Mouse (Mus musculus) myocyte (in vitro differentiated cells): ENCODE measurements around the gene Epc2. TPM values are rescaled to one million over a fixed set of nuclear protein-coding genes. Genes with fewer than 3 reads are reported as not detected.

Source experiments
- H3K27me3 ChIP-seq: one replicate; pipeline ENCODE4 v1.6.1; 2011; ENCODE audit not compliant: control insufficient read depth, insufficient read depth, insufficient read length
- H3K36me3 ChIP-seq: one replicate; pipeline ENCODE4 v1.6.1; 2011; ENCODE audit not compliant: control insufficient read depth, insufficient read depth
- H3K4me2 ChIP-seq: one replicate; pipeline ENCODE4 v1.6.1; 2011; ENCODE audit warnings: low read depth, control low read depth
- H3K4me3 ChIP-seq: one replicate; pipeline ENCODE4 v1.5.1; 2011; ENCODE audit warnings: mild to moderate bottlenecking, control low read depth, moderate library complexity
- H3K79me2 ChIP-seq: one replicate; pipeline ENCODE4 v1.6.1; 2011; ENCODE audit not compliant: control insufficient read depth, insufficient read depth
- H3ac ChIP-seq: one replicate; pipeline ENCODE4 v1.6.1; 2011; ENCODE audit not compliant: control insufficient read depth, insufficient read length
- CEBPB ChIP-seq: IDR thresholded peaks from 2 replicates; pipeline ENCODE4 v1.6.1; 2011; ENCODE audit warnings: mild to moderate bottlenecking, moderate library complexity; ENCODE audit not compliant: poor library complexity, insufficient read depth, severe bottlenecking
- E2F4 ChIP-seq: IDR thresholded peaks from one replicate; pipeline ENCODE4 v1.6.1; 2011; ENCODE audit warnings: mild to moderate bottlenecking, control low read depth, moderate library complexity; ENCODE audit not compliant: insufficient read depth
- MAX ChIP-seq: IDR thresholded peaks from one replicate; pipeline ENCODE4 v1.6.1; 2011; ENCODE audit warnings: low read depth, mild to moderate bottlenecking, control low read depth
- MYOD1 ChIP-seq, 3 experiments: IDR thresholded peaks; one replicate each; pipeline ENCODE4 v1.6.1; 2011; ENCODE audit warnings: control low read depth in 2 of 3, low read depth in 2 of 3, mild to moderate bottlenecking in 2 of 3, moderate library complexity in 1 of 3; ENCODE audit not compliant: insufficient read length in 2 of 3, control insufficient read depth in 1 of 3
- MYOG ChIP-seq, 3 experiments: IDR thresholded peaks; one replicate each; pipeline ENCODE4 v1.6.1; 2011; ENCODE audit warnings: control low read depth in 2 of 3, low read depth in 2 of 3, mild to moderate bottlenecking in 2 of 3; ENCODE audit not compliant: insufficient read length in 2 of 3, control insufficient read depth in 1 of 3, insufficient read depth in 1 of 3
- POLR2A ChIP-seq: IDR thresholded peaks from one replicate; pipeline ENCODE4 v1.6.1; 2011; ENCODE audit warnings: low read depth, mild to moderate bottlenecking, control low read depth, moderate library complexity; ENCODE audit not compliant: insufficient read length
- POLR2AphosphoS2 ChIP-seq: IDR thresholded peaks from one replicate; pipeline ENCODE4 v1.6.1; 2011; ENCODE audit warnings: low read depth, control low read depth; ENCODE audit not compliant: insufficient read length
- REST ChIP-seq: IDR thresholded peaks from one replicate; pipeline ENCODE4 v1.6.1; 2011; ENCODE audit warnings: mild to moderate bottlenecking, control low read depth, moderate library complexity; ENCODE audit not compliant: insufficient read depth, insufficient read length
- SRF ChIP-seq: IDR thresholded peaks from one replicate; pipeline ENCODE4 v1.6.1; 2011; ENCODE audit warnings: low read depth; ENCODE audit not compliant: control insufficient read depth, insufficient read length
- TCF12 ChIP-seq: IDR thresholded peaks from one replicate; pipeline ENCODE4 v1.6.1; 2011; ENCODE audit warnings: mild to moderate bottlenecking, control low read depth; ENCODE audit not compliant: poor library complexity, insufficient read depth, severe bottlenecking
- TCF3 ChIP-seq: IDR thresholded peaks from one replicate; pipeline ENCODE4 v1.6.1; 2011; ENCODE audit warnings: low read depth, control low read depth; ENCODE audit not compliant: insufficient read length
- USF1 ChIP-seq: IDR thresholded peaks from one replicate; pipeline ENCODE4 v1.6.1; 2011; ENCODE audit warnings: low read depth, mild to moderate bottlenecking, control low read depth, moderate library complexity
- polyA plus RNA-seq: library from polyadenylated mRNA; unstranded; fragments of >200 nt; fragmentation: generic; extraction: Trizol; gene quantifications from one replicate; pipeline ENCODE4 v1.2.1, GENCODE M21; 2012; ENCODE audit warnings: missing spikeins

Epc2 gene
- polyA plus RNA-seq, 1 experiment, result 4.5 TPM

- H3K36me3 ChIP-seq, result no peaks in the 10 kb centered on the region
- H3K27me3 ChIP-seq, result no peaks in the 10 kb centered on the region
- no peak for TF ChIP-seq POLR2AphosphoS2
- TF ChIP-seq TCF12, result no peak
- TF ChIP-seq TCF3, result no peak
- TF ChIP-seq E2F4, result no peak
- no peak for TF ChIP-seq POLR2A
- TF ChIP-seq MYOG (IDR thresholded peaks at IDR 0.05; ENCODE audit: control insufficient read depth in 1 of 3, insufficient read depth in 1 of 3, insufficient read length in 2 of 3, low read depth in 2 of 3), result peak in 2 of 3 experiments; percentile 23 to 59
- no peak for TF ChIP-seq CEBPB
- TF ChIP-seq MYOD1 (IDR thresholded peaks at IDR 0.05; ENCODE audit: control insufficient read depth in 1 of 3, insufficient read length in 2 of 3, low read depth in 2 of 3), result peak in 2 of 3 experiments; percentile 27 to 76
- TF ChIP-seq USF1, result no peak
- TF ChIP-seq SRF, result no peak
- no peak for TF ChIP-seq MAX
- TF ChIP-seq REST, result no peak
- no peak overlapping the region for H3K4me3 ChIP-seq
- no peaks in the 10 kb centered on the region for H3K79me2 ChIP-seq
- H3K4me2 ChIP-seq, result peak overlapping the region; percentile 42
- no peak overlapping the region for H3ac ChIP-seq
These were observed 120.1 kb downstream of the Epc2 start for GRCm38 (mm10) chr2:49571159-49571920.

DNA sequence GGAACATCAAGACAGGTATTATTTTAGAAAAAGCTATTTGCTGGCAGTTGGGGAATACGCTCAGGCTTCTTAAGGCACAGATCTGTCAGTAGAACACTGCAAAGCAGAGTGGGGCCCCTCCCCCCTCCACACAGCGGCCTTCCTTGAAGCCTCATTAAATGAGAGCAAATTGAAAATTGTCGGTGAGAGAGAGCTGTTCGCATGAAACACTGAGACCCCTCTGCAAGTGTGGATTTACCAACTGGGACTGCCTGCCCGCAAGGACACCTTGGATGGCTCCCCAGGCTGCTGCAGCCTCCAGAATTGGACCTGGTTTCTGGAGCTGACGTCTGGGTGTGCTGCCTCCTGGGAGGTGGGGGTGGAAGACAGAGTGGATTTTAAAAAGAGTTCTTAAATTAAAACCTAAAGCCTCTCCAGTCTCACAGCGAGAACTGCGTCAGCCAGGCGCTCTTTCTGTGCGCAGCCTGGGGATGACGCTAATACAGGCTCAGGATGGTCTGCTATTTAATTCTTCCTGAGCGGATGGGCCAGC is 120.9 kb downstream of the Epc2 start:
- H3K27me3 ChIP-seq, result no peaks in the 10 kb centered on the region
- H3K36me3 ChIP-seq, result no peaks in the 10 kb centered on the region
- no peaks in the 10 kb centered on the region for H3K79me2 ChIP-seq
- no peak overlapping the region for H3K4me2 ChIP-seq
- H3K4me3 ChIP-seq, result no peak overlapping the region
- TF ChIP-seq MYOG (IDR thresholded peaks at IDR 0.05; ENCODE audit: control insufficient read depth in 1 of 3, insufficient read depth in 1 of 3, insufficient read length in 2 of 3, low read depth in 2 of 3), result no peak
- TF ChIP-seq TCF12, result no peak
- TF ChIP-seq POLR2A, result no peak
- TF ChIP-seq POLR2AphosphoS2, result no peak
- no peak for TF ChIP-seq E2F4
- TF ChIP-seq MAX, result no peak
- no peak for TF ChIP-seq CEBPB
- no peak for TF ChIP-seq SRF
- TF ChIP-seq REST, result no peak
- no peak for TF ChIP-seq TCF3
- TF ChIP-seq USF1, result no peak
- TF ChIP-seq MYOD1 (IDR thresholded peaks at IDR 0.05; ENCODE audit: control insufficient read depth in 1 of 3, insufficient read length in 2 of 3, low read depth in 2 of 3), result no peak
- H3ac ChIP-seq, result no peak overlapping the region

GRCm38 (mm10) chr2:49572684-49573083 is 121.4 kb downstream of the Epc2 start:
- TF ChIP-seq POLR2AphosphoS2, result no peak
- TF ChIP-seq TCF12, result no peak
- no peaks in the 10 kb centered on the region for H3K79me2 ChIP-seq
- no peak overlapping the region for H3K4me2 ChIP-seq
- no peaks in the 10 kb centered on the region for H3K36me3 ChIP-seq
- H3ac ChIP-seq, result no peak overlapping the region
- no peak overlapping the region for H3K4me3 ChIP-seq
- H3K27me3 ChIP-seq, result no peaks in the 10 kb centered on the region

DNA sequence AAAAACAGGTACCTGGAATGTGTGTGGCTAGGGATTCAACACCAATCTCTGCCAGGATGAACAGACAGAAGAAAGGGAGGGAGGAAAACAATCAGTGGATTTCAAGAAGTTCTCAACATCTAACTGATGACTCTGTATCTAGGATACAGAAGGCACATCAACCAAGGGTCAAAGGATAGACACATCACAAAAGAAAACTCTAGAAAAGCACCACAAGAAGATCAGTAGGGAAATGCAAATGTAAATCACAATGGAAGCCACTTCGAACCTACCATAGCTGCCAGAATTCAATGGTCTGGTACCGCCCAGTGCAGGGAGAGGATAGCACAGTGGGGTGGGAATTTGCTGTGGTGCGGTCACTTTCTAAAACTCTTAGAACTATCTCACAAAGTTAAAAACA is 122.0 kb downstream of the Epc2 start:
- TF ChIP-seq USF1 (no peak), REST (no peak), SRF (no peak), MYOG (IDR thresholded peaks at IDR 0.05; ENCODE audit: control insufficient read depth in 1 of 3, insufficient read depth in 1 of 3, insufficient read length in 2 of 3, low read depth in 2 of 3) (no peak), TCF3 (no peak), TCF12 (no peak), POLR2A (no peak), MAX (no peak), E2F4 (no peak), POLR2AphosphoS2 (no peak), MYOD1 (IDR thresholded peaks at IDR 0.05; ENCODE audit: control insufficient read depth in 1 of 3, insufficient read length in 2 of 3, low read depth in 2 of 3) (no peak), CEBPB (no peak)
- H3K27me3 ChIP-seq, result no peaks in the 10 kb centered on the region
- no peaks in the 10 kb centered on the region for H3K36me3 ChIP-seq
- H3K4me3 ChIP-seq, result no peak overlapping the region
- H3K4me2 ChIP-seq, result no peak overlapping the region
- no peaks in the 10 kb centered on the region for H3K79me2 ChIP-seq
- H3ac ChIP-seq, result no peak overlapping the region
